Mouse (Mus musculus) CD4-positive, CD25-positive, alpha-beta regulatory T cell, adult 4 months (primary cell): ENCODE data around the gene Scn1b. TPM values are rescaled to one million over a fixed set of nuclear protein-coding genes. Genes with fewer than 3 reads are reported as not detected.

Experiments used
- ATAC-seq: one replicate; pipeline ENCODE4 v1.8.0; 2017
- polyA plus RNA-seq, 2 experiments: library from polyadenylated mRNA; unstranded; fragments of 100-300 nt; shearing (Covaris generic); gene quantifications; one replicate each; pipeline ENCODE4 v1.2.1; 2017

Scn1b gene
- polyA plus RNA-seq, 2 experiments from 2014 or later = not detected

GRCm38 (mm10) chr7:31084140-31084539, 42.7 kb downstream of the Scn1b start:
- ATAC-seq = peak; percentile 32

- no peak for ATAC-seq
These were observed 43.8 kb downstream of the Scn1b start for GRCm38 (mm10) chr7:31082831-31083588.

GRCm38 (mm10) chr7:31082106-31082505, 44.7 kb downstream of the Scn1b start:
- ATAC-seq = no peak

GRCm38 (mm10) chr7:31081106-31081505, 45.7 kb downstream of the Scn1b start:
- ATAC-seq = no peak

GRCm38 (mm10) chr7:31080611-31081010, 46.2 kb downstream of the Scn1b start:
- no peak for ATAC-seq

DNA sequence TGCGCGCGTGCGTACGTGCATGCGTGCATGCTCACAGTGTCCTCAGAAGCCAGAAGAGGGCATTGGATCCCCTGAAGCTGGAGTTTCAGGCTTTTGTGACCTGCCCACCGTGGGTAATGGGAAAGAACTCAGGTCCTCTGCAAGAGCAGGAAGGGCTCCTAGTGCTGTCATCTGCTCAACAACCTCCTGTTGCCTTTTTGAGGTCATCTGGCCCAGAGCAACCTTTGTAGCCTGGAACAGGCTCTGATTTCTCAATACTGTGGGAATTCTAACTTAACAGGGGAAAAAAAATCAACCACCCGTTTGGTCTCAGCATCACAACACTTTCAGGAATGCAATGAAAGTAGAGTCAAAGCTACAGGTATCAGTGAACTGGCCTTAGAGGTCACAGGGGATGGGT, 47.1 kb downstream of the Scn1b start:
- ATAC-seq = no peak

DNA sequence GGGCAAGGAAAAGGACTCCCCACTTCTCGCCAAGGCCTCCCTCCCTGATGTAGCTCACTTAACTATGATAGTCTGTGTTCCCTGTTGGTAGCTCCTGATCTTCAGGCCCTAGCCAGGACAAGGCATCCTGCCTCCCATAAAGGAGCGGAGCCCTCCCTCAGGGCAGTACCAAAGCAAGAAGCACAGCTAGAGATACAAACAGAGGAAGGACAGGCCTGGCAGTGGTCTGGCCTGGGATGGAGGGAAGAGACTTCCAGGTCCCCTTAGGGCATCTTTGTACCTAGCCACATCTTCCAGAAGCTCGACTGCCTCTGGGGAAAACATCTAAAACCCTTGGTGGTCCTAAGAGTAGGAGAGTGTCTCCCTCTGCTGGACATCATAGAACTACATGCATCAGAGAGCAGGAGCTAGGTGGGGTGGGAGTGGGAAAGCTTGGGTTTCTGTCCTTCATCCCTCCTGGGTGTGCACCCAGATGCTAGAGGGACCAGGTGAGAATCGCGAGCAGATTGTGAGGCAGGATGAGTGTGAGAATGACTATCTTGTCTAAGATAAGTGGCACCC, 48.8 kb downstream of the Scn1b start:
- peak; percentile 56 for ATAC-seq

- no peak for ATAC-seq
These were observed 49.3 kb downstream of the Scn1b start for GRCm38 (mm10) chr7:31077470-31077869.

DNA sequence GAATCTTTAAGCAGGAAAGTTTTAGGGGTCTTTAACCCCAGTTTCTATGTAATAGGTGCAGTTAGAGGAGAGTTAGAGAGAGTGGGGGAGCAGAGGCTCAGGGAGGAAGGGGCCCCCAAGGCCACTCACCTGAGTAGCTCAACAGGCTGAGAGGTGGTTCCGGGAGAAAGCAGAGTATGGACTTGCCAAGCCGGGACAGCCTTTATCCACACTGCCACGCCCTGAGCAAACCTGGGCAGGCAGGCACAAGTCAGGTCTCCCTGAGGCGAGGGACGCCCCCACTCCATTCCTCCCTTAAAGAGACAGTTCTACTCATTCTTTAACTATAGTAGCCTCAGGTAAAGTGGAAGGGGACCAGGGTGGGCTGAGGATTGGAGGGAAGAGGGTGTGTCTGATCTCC, 50.3 kb downstream of the Scn1b start, which contains the start of gene Fxyd3:
Gene Fxyd3, minus strand, starts transcription at position 213 of the 400 bp plus-strand sequence.
- ATAC-seq = no peak

DNA sequence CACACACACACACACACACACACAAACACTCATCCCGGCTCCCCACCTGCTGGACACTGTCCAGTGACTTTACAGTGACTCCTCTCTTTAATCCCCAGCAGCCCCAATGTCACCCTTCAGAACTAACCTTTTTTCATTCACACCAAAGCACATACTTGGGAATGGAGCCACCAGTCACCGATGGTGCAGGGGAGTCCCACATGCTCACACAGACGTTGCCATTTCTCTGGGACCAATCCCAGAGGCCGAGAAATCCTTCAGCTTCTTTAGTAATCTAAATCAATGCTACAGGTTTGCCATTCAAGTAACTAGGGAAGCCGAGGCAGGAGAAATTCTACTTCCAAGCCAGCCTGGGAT, 52.1 kb downstream of the Scn1b start:
- ATAC-seq = no peak

DNA sequence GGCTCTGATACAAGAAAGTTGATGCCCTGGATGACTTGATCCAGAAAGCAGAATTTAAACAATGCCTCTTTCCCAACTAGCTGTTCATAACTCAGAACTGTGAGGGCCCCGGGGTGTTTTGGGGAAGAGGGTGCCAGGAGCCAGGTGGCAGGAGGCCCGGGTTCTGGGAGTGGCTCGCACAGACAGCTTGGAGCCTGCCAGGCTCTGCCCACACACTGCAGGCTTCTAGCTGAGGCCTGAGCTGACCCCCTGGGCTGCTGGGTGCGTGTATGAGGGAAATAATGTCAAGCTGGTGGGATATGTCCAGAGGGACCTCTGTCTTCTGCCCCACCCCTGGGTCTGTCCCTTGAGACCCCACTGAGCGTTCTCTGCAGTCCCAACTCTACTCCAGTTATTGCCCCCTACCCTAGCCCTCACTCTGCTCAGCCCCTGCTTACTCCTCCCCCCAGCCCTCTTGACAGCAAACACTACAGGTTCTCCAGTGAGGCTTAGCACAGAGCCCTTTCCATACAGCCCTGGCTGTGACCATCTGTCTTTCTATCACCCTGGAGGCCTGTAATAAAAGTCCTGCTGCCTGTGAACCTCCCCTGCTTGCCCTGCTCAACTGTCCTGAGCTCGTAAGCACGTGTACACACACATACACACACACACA, 52.6 kb downstream of the Scn1b start:
- no peak for ATAC-seq

DNA sequence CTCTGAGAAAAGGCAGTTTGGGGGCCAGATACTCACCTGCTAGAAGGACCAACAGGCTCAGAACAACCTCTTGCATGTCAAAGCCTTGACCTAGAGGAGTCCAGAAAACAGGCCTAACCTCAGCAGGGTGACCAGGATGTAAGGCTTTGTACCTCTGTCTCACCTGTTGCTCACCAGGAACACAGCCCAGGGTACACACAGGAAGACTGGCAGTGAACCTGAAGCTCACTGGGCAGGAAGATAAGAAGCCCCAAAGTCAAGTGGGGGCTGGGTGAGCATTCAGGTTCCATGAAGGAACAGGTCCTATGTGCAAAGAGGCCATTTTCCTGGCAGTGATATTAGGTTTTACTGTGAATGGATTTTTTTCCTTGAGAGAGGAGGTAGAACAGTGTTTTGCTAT, 53.3 kb downstream of the Scn1b start:
- ATAC-seq = no peak

- no peak for ATAC-seq
These were observed 54.5 kb downstream of the Scn1b start for GRCm38 (mm10) chr7:31072326-31072725.

DNA sequence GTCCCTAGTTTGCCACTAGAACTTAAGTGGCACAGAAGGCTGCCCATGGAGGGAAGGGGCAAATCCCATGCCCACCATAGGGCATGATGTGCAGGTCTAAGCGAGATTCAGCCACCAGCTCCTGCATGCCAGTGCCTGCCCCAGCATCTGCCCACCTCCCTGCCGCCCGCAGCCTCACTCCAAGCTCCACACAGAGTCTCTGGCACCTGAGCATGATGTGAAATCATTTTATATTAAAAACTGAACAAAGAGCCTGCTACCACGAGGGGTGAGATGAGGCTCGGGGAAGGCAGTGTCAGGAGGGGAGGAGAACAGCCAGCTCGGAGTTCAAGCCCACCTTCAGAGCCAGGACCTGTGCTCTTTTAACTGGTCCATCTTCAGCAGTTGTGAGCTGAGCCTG, 56.5 kb downstream of the Scn1b start:
- no peak for ATAC-seq

- no peak for ATAC-seq
These were observed 57.3 kb downstream of the Scn1b start for GRCm38 (mm10) chr7:31069491-31069890.

- ATAC-seq = no peak
These were observed 59.0 kb downstream of the Scn1b start for GRCm38 (mm10) chr7:31067836-31068235.

Other genes starting within 250 kb of the Scn1b start
- gene Cd22, start 246.7 kb downstream of the Scn1b start, polyA plus RNA-seq = 10 to 100 TPM in 1 of 2 experiments, 1 to 10 TPM in 1; 4.2 to 20.3 TPM
- not detected for gene Mag, start 212.1 kb downstream of the Scn1b start, polyA plus RNA-seq
- not detected for gene Hamp2, start 202.3 kb downstream of the Scn1b start, polyA plus RNA-seq
- not detected for gene Hamp, start 183.0 kb downstream of the Scn1b start, polyA plus RNA-seq
- gene Usf2, start 170.2 kb downstream of the Scn1b start, polyA plus RNA-seq = 10 to 100 TPM; 11.0 to 16.0 TPM
- gene Lsr, start 153.5 kb downstream of the Scn1b start, polyA plus RNA-seq = 1 to 10 TPM; 1.8 to 2.6 TPM
- 1 to 10 TPM; 1.2 to 1.5 TPM for gene Fam187b, start 153.2 kb downstream of the Scn1b start, polyA plus RNA-seq
- 1,000 to 10,000 TPM; 1,918 to 1,991 TPM for gene Fxyd5, start 84.5 kb downstream of the Scn1b start, polyA plus RNA-seq
- gene Fxyd7, start 75.5 kb downstream of the Scn1b start, polyA plus RNA-seq = not detected
- gene Fxyd1, start 69.8 kb downstream of the Scn1b start, polyA plus RNA-seq = not detected
- not detected for gene Lgi4, start 67.7 kb downstream of the Scn1b start, polyA plus RNA-seq
- under 1 TPM in 1 of 2 experiments, not detected in 1; 0.27 TPM for gene Fxyd3, start 50.3 kb downstream of the Scn1b start, polyA plus RNA-seq
- gene Hpn, start 11.7 kb downstream of the Scn1b start, polyA plus RNA-seq = 10 to 100 TPM in 1 of 2 experiments, 1 to 10 TPM in 1; 6.0 to 12.2 TPM
- 100 to 1,000 TPM in 1 of 2 experiments, 10 to 100 TPM in 1; 83.7 to 103 TPM for gene Gramd1a, start 28.9 kb upstream of the Scn1b start, polyA plus RNA-seq
- not detected for gene Scgb2b2, start 163.5 kb upstream of the Scn1b start, polyA plus RNA-seq
- gene Scgb1b2, start 164.8 kb upstream of the Scn1b start, polyA plus RNA-seq = not detected
- not detected for gene Scgb2b3, start 235.1 kb upstream of the Scn1b start, polyA plus RNA-seq
- gene Scgb1b3, start 248.6 kb upstream of the Scn1b start, polyA plus RNA-seq = not detected